Mouse (Mus musculus) embryo, embryonic 11 days (tissue): ENCODE data around the gene Rras.
A peak's percentile ranks its signal among the peaks of the same experiment; 100 is the strongest.
"Not testable (repeated sequence)": the region's sequence is repeated elsewhere in the genome, so short reads cannot be mapped to it uniquely, and the experiment has no call there.

Source experiments
- DNase-seq: peaks from one replicate; pipeline ENCODE4 v3.0.0-alpha.2; 2015

Rras gene

DNA sequence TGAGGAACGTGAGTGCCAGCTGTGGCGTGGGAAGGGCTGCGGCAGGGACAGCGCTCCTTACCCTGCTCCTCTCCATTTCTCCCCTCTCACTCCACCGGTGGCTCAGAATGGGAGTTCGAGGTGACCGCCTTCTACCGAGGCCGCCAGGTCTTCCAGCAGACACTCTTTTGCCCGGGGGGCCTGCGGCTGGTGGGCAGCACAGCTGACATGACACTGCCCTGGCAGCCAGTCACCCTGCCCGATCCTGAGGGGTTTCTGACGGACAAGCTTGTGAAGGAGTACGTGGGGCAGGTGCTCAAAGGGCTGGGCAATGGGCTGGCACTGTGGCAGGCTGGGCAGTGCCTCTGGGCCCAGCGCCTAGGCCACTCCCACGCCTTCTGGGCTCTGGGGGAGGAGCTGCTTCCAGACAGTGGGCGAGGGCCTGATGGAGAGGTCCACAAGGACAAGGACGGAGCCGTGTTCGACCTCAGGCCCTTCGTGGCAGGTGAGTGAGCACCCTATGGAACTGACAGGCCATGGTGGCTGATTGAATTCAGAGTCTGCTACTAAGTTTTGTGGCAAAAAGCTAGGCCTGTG is 17.1 kb upstream of the Rras start:
- DNase-seq = no peak

DNA sequence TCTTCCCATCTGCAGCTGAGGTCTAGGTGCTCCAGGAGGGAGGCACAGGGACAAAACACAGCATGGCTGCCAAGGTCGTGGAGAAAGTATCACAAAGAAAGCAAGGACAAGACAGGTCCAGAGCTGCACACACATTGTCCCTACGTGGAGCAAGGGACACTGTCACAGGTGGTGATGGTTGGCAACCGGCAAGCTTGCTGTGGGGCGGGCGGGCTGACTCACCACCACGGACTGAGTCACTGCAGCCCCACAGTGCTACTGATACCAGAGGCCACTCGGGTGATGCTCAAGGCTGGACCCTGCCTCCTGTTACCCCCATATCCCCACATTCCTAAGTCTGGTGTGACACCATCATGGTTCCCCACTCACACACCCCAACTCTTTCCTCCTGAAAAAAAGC is 15.3 kb upstream of the Rras start:
- no peak for DNase-seq

DNA sequence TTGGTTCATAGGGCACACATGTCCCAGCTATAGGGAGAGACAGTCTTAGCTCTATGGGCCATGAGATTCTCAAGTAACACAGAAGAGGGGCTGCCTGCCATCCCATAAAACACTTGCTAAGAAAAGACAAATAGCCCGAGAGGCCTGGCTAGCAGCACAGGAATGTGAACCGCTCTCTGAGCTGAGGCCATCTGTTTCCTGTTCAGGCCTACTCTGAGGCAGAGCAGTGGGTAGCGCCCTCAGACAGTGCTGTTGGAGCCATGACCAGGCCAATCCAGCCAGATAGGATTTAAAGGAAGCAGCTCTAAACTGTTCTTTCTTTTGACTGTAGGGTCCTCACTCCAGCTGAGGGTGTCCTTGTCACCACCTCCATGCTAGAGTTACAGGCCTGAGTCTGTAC is 13.2 kb upstream of the Rras start:
- peak; percentile 28 for DNase-seq

DNA sequence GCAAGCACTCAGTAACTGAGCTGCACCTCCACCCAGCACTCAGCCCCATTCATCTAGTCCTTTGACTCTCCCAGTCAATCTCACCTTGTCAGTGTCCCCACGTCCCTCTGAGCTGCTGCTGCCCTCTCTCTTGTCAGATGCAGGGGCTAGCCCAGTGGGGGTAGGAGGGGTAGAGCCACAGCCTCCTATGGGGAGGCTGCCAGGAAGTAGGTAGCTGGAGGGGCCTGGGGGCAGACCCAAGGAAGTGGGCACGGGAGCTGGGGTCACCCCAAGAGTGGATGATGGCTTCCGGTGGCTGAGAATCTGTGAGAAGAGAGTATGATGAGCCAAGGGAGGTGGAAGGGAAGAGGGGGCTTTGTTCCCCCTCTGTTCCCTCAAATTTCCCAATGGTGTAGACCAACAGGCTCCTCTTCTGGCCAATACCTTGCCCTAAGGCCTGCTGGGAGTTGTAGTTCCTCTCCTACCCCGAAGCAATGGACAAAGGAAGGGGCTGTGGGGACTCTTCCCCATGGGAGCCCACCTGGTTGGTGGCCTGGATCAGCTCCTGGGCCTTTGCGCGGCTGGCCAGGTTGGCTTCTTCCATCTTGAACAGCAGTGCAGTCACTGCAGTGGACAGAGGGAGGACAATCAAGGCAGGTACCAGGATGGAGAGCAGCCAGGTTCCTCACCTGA is 12.3 kb upstream of the Rras start:
- DNase-seq = no peak

DNA sequence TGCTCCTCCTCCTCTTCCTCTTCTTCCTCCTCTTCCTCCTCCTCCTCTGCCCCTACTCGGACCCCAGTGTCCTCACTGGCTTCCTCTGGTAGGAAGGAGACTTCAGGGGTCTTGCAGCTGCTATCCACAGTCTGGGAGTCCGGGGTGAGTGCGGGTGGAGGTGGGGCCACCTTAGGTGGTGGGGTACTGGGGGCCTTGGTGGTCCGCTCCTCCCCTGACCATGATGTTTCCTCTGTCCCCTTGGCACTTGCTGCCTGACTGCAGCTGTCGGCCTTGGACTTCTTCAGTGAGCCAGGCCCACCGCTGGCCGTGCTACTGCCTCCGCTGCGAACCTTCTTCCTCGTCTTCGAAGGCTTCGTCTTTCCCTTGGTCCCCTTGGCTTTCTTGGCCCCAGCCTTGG is 11.3 kb upstream of the Rras start:
- DNase-seq = no peak

DNA sequence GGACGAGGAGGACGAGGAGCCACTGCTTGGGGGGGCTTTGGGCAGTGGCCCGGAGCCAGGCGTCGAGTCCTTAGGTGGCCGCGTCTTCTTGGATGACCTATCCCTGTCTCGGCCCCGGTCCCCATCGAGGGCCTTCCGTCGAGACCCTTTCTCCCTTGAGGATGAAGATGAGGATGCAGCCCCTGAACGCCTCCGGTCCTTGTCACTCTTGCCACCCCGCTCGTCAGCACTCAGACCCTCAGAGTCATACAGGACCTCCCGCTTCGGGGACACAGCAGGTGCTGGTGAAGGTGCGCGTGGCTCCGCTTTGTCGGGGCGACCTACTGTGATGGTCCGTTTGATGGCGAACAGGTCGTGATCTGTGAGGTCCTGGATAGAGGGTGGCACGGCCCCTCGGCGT is 10.6 kb upstream of the Rras start:
- no peak for DNase-seq

DNA sequence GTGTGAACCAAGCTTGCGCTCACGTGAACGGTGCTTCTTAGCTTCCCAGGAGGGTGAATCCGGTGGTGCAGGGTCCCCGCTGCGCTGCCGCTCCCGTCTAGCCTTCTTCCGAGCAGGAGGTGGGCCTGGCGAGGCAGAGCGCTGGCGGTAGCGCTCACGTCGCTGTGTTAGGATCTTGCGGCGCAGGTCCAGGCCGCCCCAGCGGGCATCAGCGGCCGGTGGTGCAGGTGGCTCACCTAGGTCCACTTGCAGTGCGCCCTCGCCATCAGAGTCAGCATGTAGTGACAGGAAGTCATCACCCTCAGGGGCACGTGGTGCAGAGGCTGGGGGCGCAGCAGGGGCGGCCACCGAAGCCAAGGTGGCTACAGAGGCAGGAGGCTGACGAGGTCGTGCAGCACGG is 9.9 kb upstream of the Rras start:
- DNase-seq = no peak

DNA sequence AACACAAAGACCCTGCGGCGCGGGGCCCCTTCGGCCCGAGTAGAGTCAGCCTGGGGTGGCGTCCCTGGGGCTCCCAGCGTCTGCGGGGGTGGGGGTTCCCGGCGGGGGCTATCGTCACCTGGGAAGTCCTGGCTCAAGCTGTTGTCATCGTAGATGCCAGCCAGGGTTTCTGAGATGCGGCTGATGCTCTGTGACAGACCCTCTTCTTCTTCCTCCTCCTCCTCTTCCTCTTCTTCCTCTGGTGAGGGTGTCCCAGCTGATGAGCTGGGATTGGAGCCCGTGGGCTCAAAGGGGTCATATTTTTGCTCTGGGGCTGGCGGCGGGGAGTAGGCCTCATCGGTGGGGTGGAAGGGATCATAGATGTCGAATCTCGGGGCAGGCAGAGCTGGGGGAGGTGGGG is 9.3 kb upstream of the Rras start:
- DNase-seq = no peak

DNA sequence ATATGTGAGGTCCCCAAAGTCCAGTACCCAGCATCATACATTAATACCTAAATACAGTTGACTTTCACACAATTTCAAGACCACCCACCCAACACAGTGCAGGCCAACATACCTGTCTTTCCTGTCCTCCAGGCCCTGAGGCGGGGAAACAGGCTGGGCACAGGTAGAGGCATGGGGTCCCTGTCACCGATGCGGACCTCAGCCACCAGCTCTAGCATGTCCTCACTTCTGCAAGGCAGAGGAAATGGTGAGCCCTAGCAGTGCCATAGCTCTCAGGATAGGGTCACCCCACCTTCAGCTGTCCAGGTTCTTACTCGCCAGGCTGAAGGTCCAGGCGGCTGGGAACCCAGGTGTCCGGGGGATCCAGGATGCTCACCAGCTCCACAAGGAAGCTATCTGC is 5.8 kb upstream of the Rras start:
- no peak for DNase-seq

DNA sequence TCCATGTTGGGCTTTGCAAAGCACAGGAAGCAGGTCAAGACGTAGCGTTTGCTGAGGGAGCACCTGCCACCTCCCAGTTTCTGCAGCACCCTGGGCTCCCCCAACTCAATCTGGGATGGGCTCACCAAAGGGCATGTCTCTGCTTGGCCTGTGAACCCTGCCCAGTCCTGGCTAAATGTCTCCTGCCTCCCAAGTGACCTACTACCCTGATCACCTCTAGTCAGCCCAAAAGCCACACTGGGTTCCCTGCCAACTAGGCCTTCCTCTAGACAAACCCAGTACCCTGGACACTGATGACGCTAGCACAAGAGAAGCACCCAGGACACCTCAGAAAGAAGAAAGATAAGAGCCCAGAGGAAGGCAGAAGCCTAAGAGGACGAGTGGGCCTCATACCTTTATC is 4.9 kb upstream of the Rras start:
- DNase-seq = no peak

DNA sequence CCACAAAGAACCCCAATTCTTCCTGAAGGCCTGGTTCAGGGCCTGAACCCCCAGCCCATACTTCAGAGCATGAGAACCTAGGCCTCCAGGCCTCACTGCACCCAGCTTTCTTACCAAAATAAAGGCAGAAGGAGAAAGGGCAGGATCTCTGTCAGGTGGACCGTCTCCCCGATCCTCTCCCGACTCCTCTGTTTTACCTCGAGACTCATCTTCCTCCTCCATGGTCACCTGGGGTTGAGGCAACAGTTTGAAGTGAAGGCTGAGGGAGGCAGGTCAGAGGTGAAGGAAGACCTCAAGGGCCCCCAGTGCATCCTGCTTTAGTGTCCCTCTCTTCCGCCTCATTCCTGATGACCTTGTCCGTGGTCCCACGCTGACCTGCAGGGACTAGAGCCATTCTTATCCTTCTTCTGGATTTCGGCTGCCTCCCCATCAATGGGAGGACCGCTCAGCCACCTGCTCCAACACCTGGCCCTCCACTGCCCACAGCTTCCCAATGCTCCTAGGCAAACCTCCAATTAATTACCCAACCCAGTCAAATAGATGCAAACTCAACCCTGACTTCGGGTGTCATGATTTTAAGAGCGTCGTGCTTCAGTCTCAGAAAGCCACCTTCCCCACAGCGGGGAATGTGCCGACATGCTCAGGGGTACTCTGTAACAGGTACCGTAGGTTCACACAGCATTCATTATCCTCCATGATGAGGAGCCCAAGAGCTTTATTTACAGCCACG is 4.2 kb upstream of the Rras start:
- no peak for DNase-seq

DNA sequence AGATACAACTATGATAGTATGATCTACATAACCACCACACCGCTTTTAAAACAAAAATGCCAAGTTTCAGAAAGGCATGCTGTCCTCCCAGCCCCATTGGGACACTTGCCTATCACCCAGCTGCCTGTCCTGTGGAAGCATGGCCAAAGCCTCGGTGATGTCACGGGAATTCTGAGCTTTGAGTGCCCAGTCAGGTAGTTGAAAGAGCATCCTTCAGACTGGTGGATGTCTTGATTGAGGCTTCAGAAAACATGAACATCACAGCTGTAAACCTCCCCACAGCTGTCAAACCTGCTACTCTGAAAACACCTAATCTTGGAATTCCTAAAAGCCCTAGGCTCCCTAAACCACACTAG is 3.7 kb upstream of the Rras start:
- DNase-seq = no peak

DNA sequence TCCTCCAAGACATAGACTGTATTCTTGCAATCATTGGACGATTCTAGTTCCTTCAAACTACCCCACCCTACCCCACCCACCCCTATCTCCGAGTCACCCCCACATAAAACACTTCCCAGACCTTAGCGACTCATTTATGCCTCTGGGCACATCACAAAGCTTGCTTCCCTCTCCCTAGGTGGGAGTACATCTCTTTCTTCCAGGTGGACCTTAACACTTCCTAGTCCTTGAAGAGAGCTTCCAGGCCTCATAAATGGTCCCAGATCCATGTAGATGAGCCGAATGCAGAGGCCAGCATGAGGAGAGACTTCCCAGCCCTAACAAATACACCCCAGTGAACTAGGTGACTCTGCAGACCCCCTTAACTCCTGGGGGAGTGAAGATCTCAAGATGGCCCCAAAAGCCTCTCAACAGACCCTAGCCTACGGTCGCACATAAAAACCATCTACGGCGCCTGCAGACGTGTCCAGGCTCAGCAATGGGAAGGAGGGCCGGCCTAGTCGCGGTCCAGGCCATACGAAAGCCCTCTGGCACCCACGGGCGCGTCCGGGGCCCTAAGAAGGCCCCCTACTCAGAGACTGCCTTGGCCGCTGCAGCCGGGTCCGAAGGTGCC is 2.3 kb upstream of the Rras start:
- DNase-seq = no peak

DNA sequence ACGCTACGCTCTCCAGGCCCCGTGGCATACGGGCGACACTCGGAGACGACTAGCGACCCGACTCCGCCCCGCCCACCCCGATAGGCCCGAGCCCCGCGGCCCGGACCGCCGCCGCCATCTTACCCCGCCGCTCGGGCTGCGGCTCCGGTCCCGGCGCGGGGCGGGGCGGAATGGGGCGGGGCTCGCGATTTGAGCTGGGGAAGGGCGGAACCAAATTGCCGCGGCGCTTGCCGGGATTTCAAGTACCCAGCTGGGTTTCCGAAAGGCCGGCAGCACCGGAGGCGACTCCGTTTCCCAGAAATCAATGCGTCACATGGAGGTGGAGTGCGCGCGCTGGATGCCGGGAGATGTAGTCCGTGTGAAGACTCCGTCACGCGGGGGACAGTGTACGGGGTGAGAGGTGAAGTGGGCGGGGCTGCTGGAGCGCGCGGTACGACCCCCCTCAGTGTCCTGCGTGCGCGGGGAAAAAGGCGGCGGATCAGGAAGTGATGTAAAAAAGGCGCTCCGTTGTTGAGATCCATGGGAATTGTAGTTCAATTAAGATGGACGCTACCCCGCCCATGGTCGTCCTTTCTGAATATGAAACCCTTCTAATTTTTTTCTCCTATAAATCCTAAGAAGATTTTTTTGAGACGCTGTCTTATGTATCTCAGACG is 1.7 kb upstream of the Rras start, which contains the start of gene Scaf1:
Gene Scaf1 (minus strand): TSS at position 407 of the 656 bp plus-strand sequence.
- peak; percentile 99 for DNase-seq

DNA sequence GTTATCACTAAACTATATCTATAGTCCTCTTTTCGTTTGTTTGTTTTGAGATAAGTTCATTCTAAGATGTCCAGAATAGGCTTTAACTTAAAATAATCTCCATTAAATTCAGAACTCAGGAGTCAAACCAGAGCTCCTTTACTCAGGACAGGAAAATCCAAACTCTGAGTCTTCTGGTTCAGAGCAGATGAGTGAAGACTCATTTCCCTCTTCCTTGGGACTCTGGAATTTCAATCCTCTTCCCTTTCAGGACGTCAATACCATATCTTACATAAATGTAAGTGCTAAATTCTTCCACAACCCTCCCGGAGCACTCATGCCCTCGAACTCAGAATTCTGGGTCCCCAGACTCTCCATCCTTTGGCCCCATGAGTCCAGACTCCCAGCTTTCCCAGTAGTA is 1.0 kb upstream of the Rras start:
- no peak for DNase-seq

DNA sequence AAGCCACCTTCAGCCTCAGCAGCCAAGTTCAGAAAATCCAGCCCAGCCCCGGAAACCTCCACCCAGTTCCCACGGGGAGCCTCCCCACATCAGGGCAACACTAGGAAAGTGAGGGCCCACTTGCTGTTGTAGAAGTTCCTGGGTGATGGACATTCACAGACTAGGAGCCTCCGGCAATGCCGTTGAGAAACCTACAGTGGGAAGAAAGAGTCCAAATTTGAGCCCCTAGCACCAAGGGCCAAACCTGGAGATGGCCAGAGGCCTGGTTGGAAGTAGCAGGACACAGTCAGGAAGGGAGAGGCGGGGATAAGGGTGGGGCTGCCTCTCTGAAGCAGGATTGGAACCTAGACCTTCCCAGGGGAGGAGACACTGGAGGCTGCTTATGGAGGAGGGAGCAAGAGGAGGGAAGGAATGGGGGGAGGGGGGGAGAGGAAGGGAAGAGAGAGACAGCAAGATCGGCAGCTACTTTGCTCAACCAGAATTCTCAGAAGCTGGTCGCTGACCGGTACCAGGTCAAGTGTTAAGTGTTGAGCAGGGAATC is 1.3 kb downstream of the Rras start:
- DNase-seq = no peak

DNA sequence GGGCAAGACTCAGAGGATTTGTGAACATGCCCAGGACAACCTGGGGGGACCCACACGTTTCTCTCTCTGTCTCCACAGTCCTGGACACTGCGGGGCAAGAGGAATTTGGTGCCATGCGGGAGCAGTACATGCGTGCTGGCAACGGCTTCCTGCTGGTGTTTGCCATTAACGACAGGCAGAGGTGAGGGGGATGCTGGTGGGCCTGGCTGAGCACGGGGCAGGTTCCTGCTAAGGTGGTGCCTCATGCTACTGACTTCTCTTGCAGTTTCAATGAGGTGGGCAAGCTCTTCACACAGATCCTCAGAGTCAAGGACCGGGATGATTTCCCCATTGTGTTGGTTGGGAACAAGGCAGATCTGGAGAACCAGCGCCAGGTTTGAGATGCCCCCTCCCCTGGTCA is 2.5 kb downstream of the Rras start:
- no peak for DNase-seq

DNA sequence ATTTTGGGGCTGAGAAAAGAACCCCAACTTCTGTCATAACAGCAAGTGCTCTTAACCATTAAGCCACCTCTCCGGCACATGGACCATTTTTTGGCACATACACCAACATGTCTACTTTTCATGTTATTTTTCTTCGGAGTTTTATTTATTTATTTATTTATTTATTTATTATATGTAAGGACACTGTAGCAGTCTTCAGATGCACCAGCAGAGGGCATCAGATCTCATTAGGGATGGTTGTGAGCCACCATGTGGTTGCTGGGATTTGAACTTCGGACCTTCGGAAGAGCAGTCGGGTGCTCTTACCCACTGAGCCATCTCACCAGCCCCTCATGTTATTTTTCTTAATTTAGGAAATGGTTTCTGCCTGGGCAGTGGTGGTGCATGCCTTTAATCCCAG is 6.0 kb downstream of the Rras start:
- DNase-seq = not testable (repeated sequence)

DNA sequence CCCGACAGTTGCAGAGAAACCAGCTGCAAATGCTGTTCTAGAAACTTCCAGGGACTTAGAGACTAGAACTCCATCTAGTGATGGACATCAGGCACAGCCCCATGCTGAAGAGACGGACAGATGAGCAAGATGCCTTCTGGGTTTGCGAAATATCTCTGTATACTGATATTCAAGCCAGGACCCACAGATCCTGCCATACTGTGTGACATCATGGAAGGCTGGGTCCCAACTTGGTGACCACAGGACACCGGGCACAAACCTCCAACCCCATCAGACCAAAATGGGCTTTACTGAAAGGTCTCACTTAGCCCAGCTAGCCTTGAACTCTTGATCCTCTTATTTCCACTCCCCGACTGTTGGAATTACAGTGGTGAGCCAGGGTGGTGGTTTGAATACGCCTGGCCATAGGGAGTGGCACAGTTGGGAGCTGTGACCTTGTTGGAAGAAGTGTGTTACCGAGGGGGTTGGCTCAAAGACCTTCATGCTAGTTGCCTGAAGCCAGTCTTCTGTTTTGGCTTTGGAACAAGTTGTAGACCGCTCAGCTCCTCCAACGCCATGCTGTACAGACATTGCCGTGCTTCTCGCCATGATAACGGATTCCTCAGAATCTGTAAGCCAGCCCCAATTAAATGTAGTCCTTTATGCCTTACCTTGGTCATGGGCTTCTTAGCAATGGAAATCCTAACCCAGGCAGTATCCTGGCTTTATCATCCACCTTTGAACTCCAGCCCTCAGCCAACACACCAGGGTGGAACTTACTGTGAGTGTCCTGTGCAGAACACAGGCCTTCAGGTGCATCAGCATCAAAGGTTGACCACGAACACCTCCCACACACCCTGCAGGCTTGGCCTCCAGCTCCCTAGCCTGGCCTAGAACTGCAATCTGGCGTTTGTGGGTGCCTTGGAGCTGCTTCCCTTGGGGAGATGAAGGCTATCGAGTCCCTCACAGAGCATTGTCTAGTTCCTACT is 6.8 kb downstream of the Rras start:
- no peak for DNase-seq

DNA sequence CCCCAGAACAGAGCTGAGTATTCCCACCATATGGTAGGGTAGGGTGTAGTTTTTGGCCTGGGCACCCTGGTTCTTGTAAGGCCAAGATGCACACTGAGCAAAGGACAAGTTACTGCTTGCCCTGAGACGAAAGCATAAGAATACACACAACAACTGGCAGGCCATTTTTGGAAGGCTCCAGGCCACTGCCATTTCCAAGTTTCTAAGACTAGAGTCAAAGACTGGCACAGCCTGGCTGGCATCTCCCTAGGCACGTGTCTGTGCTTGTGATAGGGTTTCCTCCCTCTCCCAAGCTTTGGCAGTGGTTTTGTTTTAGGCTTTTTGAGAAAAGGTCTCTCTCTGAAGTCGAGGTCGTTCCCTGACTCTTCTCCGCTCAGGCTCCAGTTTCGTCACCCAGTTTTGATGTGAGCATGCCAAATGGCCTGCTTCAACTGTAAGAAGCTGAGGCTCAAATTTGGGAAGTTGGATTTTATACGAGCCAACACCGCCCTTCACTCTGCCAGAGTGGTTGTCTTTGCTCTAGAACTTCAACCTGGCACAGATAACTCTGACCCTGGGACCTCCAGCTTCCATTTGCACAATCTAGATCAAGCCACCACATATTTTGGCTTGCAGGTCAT is 8.0 kb downstream of the Rras start:
- no peak for DNase-seq

DNA sequence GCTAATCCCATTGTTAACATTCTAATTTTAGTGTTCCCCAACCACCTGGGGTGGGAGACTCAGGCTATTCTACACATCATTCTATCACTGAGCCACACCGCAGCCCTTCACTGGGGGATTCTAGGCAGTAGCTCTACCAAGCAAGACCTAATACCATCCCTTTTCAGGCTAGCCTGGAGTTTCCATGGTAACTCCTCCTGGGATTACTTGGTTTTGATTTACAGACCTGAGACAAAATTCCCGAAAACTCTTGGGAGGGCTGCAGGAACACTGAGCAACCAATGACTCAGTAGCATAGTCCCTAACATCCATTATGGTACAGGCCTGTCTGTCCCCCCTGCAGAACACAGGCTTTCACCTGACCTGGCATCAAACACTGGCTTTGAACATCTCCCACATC is 8.5 kb downstream of the Rras start:
- no peak for DNase-seq

DNA sequence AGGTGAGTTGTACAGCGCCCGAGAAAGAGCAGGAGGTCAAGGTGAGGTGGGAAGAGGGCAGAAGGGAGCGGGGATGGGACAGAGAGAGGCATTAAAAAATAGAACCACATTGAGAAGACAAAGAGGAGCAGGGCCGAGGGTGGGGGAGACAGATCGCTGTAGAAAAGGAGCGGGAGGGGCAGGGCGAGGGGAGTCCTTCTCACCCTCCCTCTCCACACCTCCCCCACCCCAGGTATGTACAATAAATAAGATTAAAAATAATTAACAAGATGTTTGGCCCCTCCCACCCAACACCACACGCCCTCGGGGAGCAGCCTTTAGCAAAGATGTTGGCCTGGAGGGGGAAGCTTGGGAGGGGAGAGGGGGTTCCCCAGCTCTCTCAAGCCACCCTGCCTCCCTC is 10.0 kb downstream of the Rras start:
- no peak for DNase-seq
